Comparison of ENCODE assay signal across 24 mouse cellular contexts in genomic region chr19:42260486-42260885, GRCm38 (mm10). TPM values are rescaled to one million over a fixed set of nuclear protein-coding genes. Genes with fewer than 3 reads are reported as not detected.
DNase-seq lines count a peak whose midpoint lies in the region; ATAC-seq and TF ChIP-seq lines count a peak whose summit lies in the region.
"Had no signal": no experiment of that assay in that cellular context is flagged by ENCODE, and none has a peak within 500 bp of the region (broad histone marks: within the 10 kb centered on the region; RNA-seq: fewer than 3 reads in every experiment).

No protein-coding gene starts in this region.

- H3K9me3 ChIP-seq in lung, embryonic 14.5 days (ENCODE audit: low read depth, low read length), result no peaks in the 10 kb centered on the region
- H3K9me3 ChIP-seq in kidney, embryonic 16.5 days (ENCODE audit: low read length), result no peaks in the 10 kb centered on the region
- H3K9me3 ChIP-seq: embryonic facial prominence, embryonic 12.5 days; embryonic facial prominence, embryonic 15.5 days; hindbrain, embryonic 12.5 days; hindbrain, embryonic 15.5 days had no signal

- H3K4me1 ChIP-seq in lung, embryonic 14.5 days (ENCODE audit: insufficient read depth), result no peaks in the 10 kb centered on the region
- peaks cover 2% of the 10 kb centered on the region for H3K4me1 ChIP-seq in kidney, embryonic 16.5 days (ENCODE audit: insufficient read depth, low read length)

- no peaks in the 10 kb centered on the region for H3K36me3 ChIP-seq in lung, embryonic 14.5 days (ENCODE audit: insufficient read depth)
- H3K36me3 ChIP-seq in kidney, embryonic 16.5 days (ENCODE audit: insufficient read depth, low read length), result no peaks in the 10 kb centered on the region
- H3K36me3 ChIP-seq: embryonic facial prominence, embryonic 12.5 days; embryonic facial prominence, embryonic 15.5 days had no signal

- ATAC-seq in cerebellum, adult (ENCODE audit: insufficient number of reproducible peaks, low FRiP score, low TSS enrichment), result no peak
- no peak for ATAC-seq in lung, embryonic 14.5 days (ENCODE audit: insufficient read depth)
- no peak for ATAC-seq in kidney, embryonic 16.5 days (ENCODE audit: low FRiP score, low TSS enrichment)
- ATAC-seq: CD4-positive, CD25-positive, alpha-beta regulatory T cell, adult 4 months; forebrain, embryonic 14.5 days; forebrain, postnatal 0 days; intestine, postnatal 0 days had no signal

- H3K9ac ChIP-seq in lung, embryonic 14.5 days, result no peak overlapping the region
- no peak overlapping the region for H3K9ac ChIP-seq in kidney, embryonic 16.5 days (replicated peaks; ENCODE audit: low read length)
- H3K9ac ChIP-seq: embryonic facial prominence, embryonic 12.5 days; embryonic facial prominence, embryonic 15.5 days; forebrain, postnatal 0 days; hindbrain, embryonic 12.5 days; hindbrain, embryonic 15.5 days had no signal

- 64% methylated on average over 8 of the region's 8 CpGs for WGBS in lung, embryonic 14.5 days
- 82% methylated on average over 8 of the region's 8 CpGs for WGBS in kidney, embryonic 16.5 days

- H3K4me3 ChIP-seq in lung, embryonic 14.5 days (ENCODE audit: low read depth, low read length), result no peak overlapping the region
- no peak overlapping the region for H3K4me3 ChIP-seq in kidney, embryonic 16.5 days (ENCODE audit: low read length)
- H3K4me3 ChIP-seq: embryonic facial prominence, embryonic 12.5 days; embryonic facial prominence, embryonic 15.5 days; gastrocnemius, adult 2 months; hindbrain, embryonic 12.5 days; hindbrain, embryonic 15.5 days had no signal

- H3K27ac ChIP-seq in lung, embryonic 14.5 days (ENCODE audit: low read depth), result no peak overlapping the region
- no peak overlapping the region for H3K27ac ChIP-seq in kidney, embryonic 16.5 days (ENCODE audit: low read length)
- H3K27ac ChIP-seq: embryonic facial prominence, embryonic 12.5 days; embryonic facial prominence, embryonic 15.5 days; gastrocnemius, adult 2 months; hindbrain, embryonic 12.5 days; hindbrain, embryonic 15.5 days had no signal

- H3K27me3 ChIP-seq in lung, embryonic 14.5 days (ENCODE audit: insufficient read depth, low read length), result peaks cover 2% of the 10 kb centered on the region
- H3K27me3 ChIP-seq in kidney, embryonic 16.5 days (ENCODE audit: insufficient read depth, low read length), result peaks cover 2% of the 10 kb centered on the region
- H3K27me3 ChIP-seq: hindbrain, embryonic 15.5 days had no signal

- TF ChIP-seq CTCF in lung, embryonic 14.5 days (IDR thresholded peaks at IDR 0.05; ENCODE audit: low read depth), result no peak

- no peak overlapping the region for H3K4me2 ChIP-seq in lung, embryonic 14.5 days
- no peak overlapping the region for H3K4me2 ChIP-seq in kidney, embryonic 16.5 days (replicated peaks; ENCODE audit: low read depth, low read length)
- H3K4me2 ChIP-seq: embryonic facial prominence, embryonic 12.5 days; embryonic facial prominence, embryonic 15.5 days; heart, embryonic 11.5 days; hindbrain, embryonic 12.5 days; hindbrain, embryonic 15.5 days had no signal

- DNase-seq in cerebellum, adult 11-12 months, result peak; percentile 42
- DNase-seq in lung, embryonic 14.5 days, result peak; percentile 27
- no peak for DNase-seq in lung, postnatal 4 days
- DNase-seq in cerebellum, postnatal 10 days, result peak; percentile 34 to 40
- peak; percentile 23 to 43 for DNase-seq in cerebellum, postnatal 36 days
- DNase-seq in embryo, embryonic 11 days, result no peak
- DNase-seq: adrenal gland, adult 2 months; adrenal gland, postnatal 14 days; forebrain, postnatal 0 days; gastrocnemius, adult 2 months; gastrocnemius, postnatal 14 days; heart, adult 11 months; kidney, adult 2 months had no signal

RNA-seq across cellular contexts. Expression of gene Golga7b, which starts 13.1 kb away (rescaled TPM):
- 0.08 TPM in 1 of 2 replicates, not detected in the other for polyA plus RNA-seq in lung, embryonic 14.5 days (2014; fragmentation: Nextera tagmentation; extraction: Ambion mirVana)
- 0.05 and 0.12 TPM in 2 replicates for polyA plus RNA-seq in kidney, embryonic 16.5 days (2015; fragmentation: Nextera tagmentation; extraction: Ambion mirVana)

RNA-seq across cellular contexts. Expression of gene Sfrp5, which starts 58.4 kb away (rescaled TPM):
- polyA plus RNA-seq in lung, embryonic 14.5 days (2014; fragmentation: Nextera tagmentation; extraction: Ambion mirVana), result 0.28 and 1.0 TPM in 2 replicates
- polyA plus RNA-seq in kidney, embryonic 16.5 days (2015; fragmentation: Nextera tagmentation; extraction: Ambion mirVana), result 0.92 and 1.1 TPM in 2 replicates
- polyA plus RNA-seq: C2C12; CD4-positive, CD25-positive, alpha-beta regulatory T cell, adult 4 months had no signal

Comparison
In these comparisons a context has a peak if more than half of its experiments do, and no peak if none do; other contexts are left out.
1. DNase-seq: peak in cerebellum, adult 11-12 months (single experiment), lung, embryonic 14.5 days (single experiment), cerebellum, postnatal 10 days (2 of 2) and cerebellum, postnatal 36 days (2 of 2); none in lung, postnatal 4 days (0 of 2) and embryo, embryonic 11 days (single experiment).